Mouse (Mus musculus) liver, embryonic 14.5 days (tissue): Measurements from ENCODE around the gene Tex35.

Source experiments
- CTCF ChIP-seq: IDR thresholded peaks from 2 replicates; pipeline ENCODE4 v1.5.1; 2016; ENCODE audit warnings: antibody characterized with exemption, low read depth, control low read depth
- EP300 ChIP-seq: IDR thresholded peaks from 2 replicates; pipeline ENCODE4 v1.6.1; 2016; ENCODE audit warnings: antibody characterized with exemption, low read depth

GRCm38 (mm10) chr1:157086097-157086994 is 22.1 kb downstream of the Tex35 start:
- TF ChIP-seq CTCF (peak; percentile 88), EP300 (no peak)
